Mouse (Mus musculus): ENCODE results near the gene Trpm4. TPM values are rescaled to one million over a fixed set of nuclear protein-coding genes. Genes with fewer than 3 reads are reported as not detected.
A peak's percentile ranks its signal among the peaks of the same experiment; 100 is the strongest.

Gene Trpm4
- 19.1 and 20.0 TPM in 2 replicates for polyA plus RNA-seq (2015; fragmentation: Nextera tagmentation; extraction: Ambion mirVana)

- H3K9ac ChIP-seq: peak within 1 kb of the TSS; percentile 72
- under 1% methylated on average over 38 of the region's 38 CpGs for WGBS
- H3K27me3 ChIP-seq: no peaks in the 10 kb centered on the region
- ATAC-seq (ENCODE audit: borderline replicate concordance, extremely low read depth, low FRiP score, low TSS enrichment): peak; percentile 78
- no peaks in the 10 kb centered on the region for H3K9me3 ChIP-seq
- peaks cover 39% of the 10 kb centered on the region for H3K4me1 ChIP-seq
- no peaks in the 10 kb centered on the region for H3K36me3 ChIP-seq
- H3K27ac ChIP-seq: peak within 1 kb of the TSS; percentile 94
- H3K4me3 ChIP-seq: peak within 1 kb of the TSS; percentile 63
- peak within 1 kb of the TSS; percentile 85 for H3K4me2 ChIP-seq
These were observed at the start of gene Trpm4 for GRCm38 (mm10) chr7:45333431-45333982. Trpm4 (minus strand) TSS chr7:45333780.

GRCm38 (mm10) chr7:45376057-45376456 lies 42.5 kb upstream of the Trpm4 start:
- H3K4me1 ChIP-seq: no peaks in the 10 kb centered on the region
- no peak overlapping the region for H3K27ac ChIP-seq
- H3K4me3 ChIP-seq: no peak overlapping the region
- WGBS: 85% methylated on average over 1 of the region's 1 CpGs
- H3K9ac ChIP-seq: no peak overlapping the region
- H3K4me2 ChIP-seq: no peak overlapping the region
- H3K36me3 ChIP-seq: peaks cover 83% of the 10 kb centered on the region
- no peaks in the 10 kb centered on the region for H3K9me3 ChIP-seq
- ATAC-seq (ENCODE audit: borderline replicate concordance, extremely low read depth, low FRiP score, low TSS enrichment): no peak
- H3K27me3 ChIP-seq: no peaks in the 10 kb centered on the region

- Histone ChIP-seq H3K27me3 (peaks cover 9% of the 10 kb centered on the region), H3K36me3 (peaks cover 69% of the 10 kb centered on the region), H3K4me2 (no peak overlapping the region), H3K4me3 (no peak overlapping the region), H3K4me1 (peaks cover 13% of the 10 kb centered on the region), H3K27ac (no peak overlapping the region), H3K9me3 (no peaks in the 10 kb centered on the region), H3K9ac (no peak overlapping the region)
- no peak for ATAC-seq (ENCODE audit: borderline replicate concordance, extremely low read depth, low FRiP score, low TSS enrichment)
- WGBS: 92% methylated on average over 8 of the region's 8 CpGs
These were observed 41.0 kb upstream of the Trpm4 start for GRCm38 (mm10) chr7:45374620-45375019.

GRCm38 (mm10) chr7:45372371-45372770 lies 38.8 kb upstream of the Trpm4 start:
- no peak for ATAC-seq (ENCODE audit: borderline replicate concordance, extremely low read depth, low FRiP score, low TSS enrichment)
- H3K27me3 ChIP-seq: peaks cover 25% of the 10 kb centered on the region
- H3K4me2 ChIP-seq: no peak overlapping the region
- peaks cover 47% of the 10 kb centered on the region for H3K36me3 ChIP-seq
- H3K4me1 ChIP-seq: peaks cover 20% of the 10 kb centered on the region
- H3K9ac ChIP-seq: no peak overlapping the region
- WGBS: 76% methylated on average over 5 of the region's 5 CpGs
- no peak overlapping the region for H3K27ac ChIP-seq
- H3K4me3 ChIP-seq: no peak overlapping the region
- no peaks in the 10 kb centered on the region for H3K9me3 ChIP-seq

GRCm38 (mm10) chr7:45370475-45371311 lies 37.1 kb upstream of the Trpm4 start, which contains the start of gene Lin7b:
Lin7b (minus strand) TSS chr7:45370583.
- H3K27ac ChIP-seq: no peak within 1 kb of the TSS
- peak within 1 kb of the TSS; percentile 98 for H3K4me2 ChIP-seq
- no peaks in the 10 kb centered on the region for H3K9me3 ChIP-seq
- peak; percentile 64 for ATAC-seq (ENCODE audit: borderline replicate concordance, extremely low read depth, low FRiP score, low TSS enrichment)
- WGBS: 8% methylated on average over 28 of the region's 28 CpGs
- H3K27me3 ChIP-seq: peaks cover 34% of the 10 kb centered on the region
- H3K4me1 ChIP-seq: peaks cover 31% of the 10 kb centered on the region
- H3K4me3 ChIP-seq: peak within 1 kb of the TSS; percentile 49
- H3K9ac ChIP-seq: peak within 1 kb of the TSS; percentile 40; the same call in 1 of the 2 replicates
- peaks cover 30% of the 10 kb centered on the region for H3K36me3 ChIP-seq

GRCm38 (mm10) chr7:45369836-45370474 lies 36.4 kb upstream of the Trpm4 start:
- no peak; the same call in 1 of the 2 replicates for ATAC-seq (ENCODE audit: borderline replicate concordance, extremely low read depth, low FRiP score, low TSS enrichment)
- Histone ChIP-seq H3K4me3 (peak overlapping the region; percentile 49), H3K27ac (no peak overlapping the region), H3K36me3 (peaks cover 25% of the 10 kb centered on the region), H3K4me1 (peaks cover 32% of the 10 kb centered on the region), H3K9ac (peak overlapping the region; percentile 40; the same call in 1 of the 2 replicates), H3K9me3 (no peaks in the 10 kb centered on the region), H3K4me2 (peak overlapping the region; percentile 98), H3K27me3 (peaks cover 42% of the 10 kb centered on the region)
- WGBS: 6% methylated on average over 52 of the region's 52 CpGs

- H3K27ac ChIP-seq: no peak overlapping the region
- no peaks in the 10 kb centered on the region for H3K9me3 ChIP-seq
- no peak for ATAC-seq (ENCODE audit: borderline replicate concordance, extremely low read depth, low FRiP score, low TSS enrichment)
- H3K4me2 ChIP-seq: peak overlapping the region; percentile 98; the same call in 1 of the 2 replicates
- peaks cover 32% of the 10 kb centered on the region for H3K4me1 ChIP-seq
- H3K27me3 ChIP-seq: peaks cover 48% of the 10 kb centered on the region
- H3K9ac ChIP-seq: no peak overlapping the region
- WGBS: 75% methylated on average over 16 of the region's 16 CpGs
- peaks cover 18% of the 10 kb centered on the region for H3K36me3 ChIP-seq
- no peak overlapping the region for H3K4me3 ChIP-seq
These were observed 35.6 kb upstream of the Trpm4 start for GRCm38 (mm10) chr7:45369022-45369745.

GRCm38 (mm10) chr7:45368178-45368577 lies 34.6 kb upstream of the Trpm4 start:
- Histone ChIP-seq H3K27me3 (peaks cover 57% of the 10 kb centered on the region), H3K4me3 (no peak overlapping the region), H3K9me3 (no peaks in the 10 kb centered on the region), H3K27ac (no peak overlapping the region), H3K4me2 (peak overlapping the region; percentile 100), H3K36me3 (peaks cover 8% of the 10 kb centered on the region), H3K9ac (no peak overlapping the region), H3K4me1 (peaks cover 32% of the 10 kb centered on the region)
- 78% methylated on average over 15 of the region's 15 CpGs for WGBS
- ATAC-seq (ENCODE audit: borderline replicate concordance, extremely low read depth, low FRiP score, low TSS enrichment): no peak

GRCm38 (mm10) chr7:45367020-45367880 lies 33.7 kb upstream of the Trpm4 start:
- under 1% methylated on average over 70 of the region's 70 CpGs for WGBS
- Histone ChIP-seq H3K9ac (peak overlapping the region; percentile 58), H3K27me3 (peaks cover 66% of the 10 kb centered on the region)

GRCm38 (mm10) chr7:45366652-45367019 lies 33.1 kb upstream of the Trpm4 start, which contains the start of gene Ppfia3:
Ppfia3 (minus strand) TSS chr7:45367019.
- peak; percentile 10; the same call in 1 of the 2 replicates for ATAC-seq (ENCODE audit: borderline replicate concordance, extremely low read depth, low FRiP score, low TSS enrichment)
- H3K27me3 ChIP-seq: peaks cover 72% of the 10 kb centered on the region
- peak within 1 kb of the TSS; percentile 58 for H3K9ac ChIP-seq
- peaks cover 43% of the 10 kb centered on the region for H3K4me1 ChIP-seq
- 0 out of 2 replicates have a peak within 1 kb of the TSS, but pooled peaks have one; percentile 38 for H3K27ac ChIP-seq
- no peaks in the 10 kb centered on the region for H3K36me3 ChIP-seq
- H3K4me2 ChIP-seq: peak within 1 kb of the TSS; percentile 100
- WGBS: 0% methylated on average over 16 of the region's 26 CpGs
- peak within 1 kb of the TSS; percentile 62 for H3K4me3 ChIP-seq
- H3K9me3 ChIP-seq: no peaks in the 10 kb centered on the region

More at GRCm38 (mm10) chr7:45367020-45367880, 33.7 kb upstream of the Trpm4 start:
- Histone ChIP-seq H3K4me2 (peak overlapping the region; percentile 100), H3K27ac (0 out of 2 replicates have a peak overlapping the region, but pooled peaks have one; percentile 38), H3K36me3 (no peaks in the 10 kb centered on the region), H3K4me1 (peaks cover 37% of the 10 kb centered on the region), H3K4me3 (peak overlapping the region; percentile 62), H3K9me3 (no peaks in the 10 kb centered on the region)
- ATAC-seq (ENCODE audit: borderline replicate concordance, extremely low read depth, low FRiP score, low TSS enrichment): peak; percentile 84
